Comparison of ENCODE assay signal across 10 mouse cellular contexts in the genomic region with DNA sequence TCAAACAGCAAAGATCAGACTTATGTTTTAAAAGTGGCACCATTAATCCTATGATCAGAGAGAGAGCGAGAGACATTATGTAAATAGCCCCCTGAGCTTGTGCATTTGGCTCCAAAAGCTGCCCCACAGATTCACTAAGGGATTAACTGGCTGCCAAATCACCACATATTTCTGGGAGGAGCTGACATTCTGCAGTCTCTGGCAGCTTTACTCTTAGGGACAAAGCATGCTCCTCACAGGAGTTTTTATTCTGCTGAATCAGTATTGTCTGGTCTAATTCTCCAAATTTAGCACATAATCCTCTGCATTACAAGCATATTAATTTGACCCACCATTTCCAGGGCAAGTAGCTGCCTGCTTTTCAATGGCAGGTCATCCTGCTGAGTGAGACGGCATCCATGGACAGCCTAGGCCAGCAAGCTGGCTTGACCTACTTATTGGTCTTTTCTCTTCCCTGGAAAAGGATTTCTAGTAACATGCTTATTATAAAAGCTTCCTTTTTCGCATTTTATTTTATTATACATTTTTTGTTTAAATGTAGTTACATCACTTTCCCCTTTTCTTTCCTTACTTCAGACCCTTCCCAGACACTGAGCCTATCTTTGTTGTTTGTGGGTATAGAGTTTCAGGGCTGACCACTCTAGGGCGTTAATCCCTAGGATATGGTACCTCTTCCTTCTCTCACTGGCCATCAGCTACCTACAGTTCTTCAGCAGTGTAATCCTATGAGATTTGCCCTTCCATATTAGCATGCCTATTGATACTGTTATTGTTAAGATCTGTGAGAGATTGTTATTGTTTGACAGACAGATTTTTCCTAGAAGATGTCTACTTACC.
DNase-seq lines count a peak whose midpoint lies in the region; ATAC-seq lines count a peak whose summit lies in the region.
"Had no signal": no experiment of that assay in that cellular context is flagged by ENCODE, and none has a peak within 500 bp of the region (broad histone marks: within the 10 kb centered on the region; RNA-seq: fewer than 3 reads in every experiment).

No protein-coding gene starts in this region.

- no peaks in the 10 kb centered on the region for H3K27me3 ChIP-seq in forebrain, embryonic 10.5 days (ENCODE audit: poor library complexity, severe bottlenecking)
- H3K27me3 ChIP-seq in kidney, embryonic 16.5 days (ENCODE audit: insufficient read depth, low read length) = no peaks in the 10 kb centered on the region
- H3K27me3 ChIP-seq: kidney, embryonic 15.5 days had no signal

- no peaks in the 10 kb centered on the region for H3K36me3 ChIP-seq in forebrain, embryonic 10.5 days (replicated peaks)
- no peaks in the 10 kb centered on the region for H3K36me3 ChIP-seq in kidney, embryonic 16.5 days (ENCODE audit: insufficient read depth, low read length)
- H3K36me3 ChIP-seq: kidney, embryonic 15.5 days had no signal

- no peak for ATAC-seq in kidney, embryonic 16.5 days (ENCODE audit: low FRiP score, low TSS enrichment)

- no peak overlapping the region for H3K9ac ChIP-seq in kidney, embryonic 16.5 days (replicated peaks; ENCODE audit: low read length)
- H3K9ac ChIP-seq: kidney, embryonic 15.5 days had no signal

- H3K27ac ChIP-seq in forebrain, embryonic 10.5 days = 0 out of 2 replicates have a peak overlapping the region, but pooled peaks have one; percentile 6
- no peak overlapping the region for H3K27ac ChIP-seq in kidney, embryonic 16.5 days (ENCODE audit: low read length)
- H3K27ac ChIP-seq: kidney, embryonic 15.5 days had no signal

- no peak overlapping the region for H3K4me3 ChIP-seq in forebrain, embryonic 10.5 days
- no peak overlapping the region for H3K4me3 ChIP-seq in kidney, embryonic 16.5 days (ENCODE audit: low read length)
- H3K4me3 ChIP-seq: kidney, embryonic 15.5 days had no signal

- peaks cover 22% of the 10 kb centered on the region for H3K4me1 ChIP-seq in forebrain, embryonic 10.5 days
- no peaks in the 10 kb centered on the region for H3K4me1 ChIP-seq in kidney, embryonic 16.5 days (ENCODE audit: insufficient read depth, low read length)
- H3K4me1 ChIP-seq: kidney, embryonic 15.5 days had no signal

- no peak overlapping the region for H3K4me2 ChIP-seq in kidney, embryonic 16.5 days (replicated peaks; ENCODE audit: low read depth, low read length)
- H3K4me2 ChIP-seq: kidney, embryonic 15.5 days had no signal

- peak; percentile 29 for DNase-seq in right cerebral cortex, adult 18-20 months
- DNase-seq in right cerebral cortex, postnatal 36 days (ENCODE audit: low spot score in 2 of 2) = no peak
- no peak for DNase-seq in forebrain, embryonic 10.5 days (ENCODE audit: extremely low spot score, low spot score)
- DNase-seq in layer of hippocampus, postnatal 36 days = peak; percentile 21 to 44
- no peak for DNase-seq in thymus, postnatal 0 days (ENCODE audit: low spot score)
- no peak for DNase-seq in thymus, postnatal 4 days
- DNase-seq: liver; thymus, adult 18-20 months had no signal

- WGBS in forebrain, embryonic 10.5 days = 50% methylated on average over 4 of the region's 4 CpGs
- WGBS in kidney, embryonic 16.5 days = 68% methylated on average over 4 of the region's 4 CpGs

- H3K9me3 ChIP-seq in forebrain, embryonic 10.5 days = no peaks in the 10 kb centered on the region
- no peaks in the 10 kb centered on the region for H3K9me3 ChIP-seq in kidney, embryonic 16.5 days (ENCODE audit: low read length)
- H3K9me3 ChIP-seq: kidney, embryonic 15.5 days had no signal

Comparison
In these comparisons a context has a peak if more than half of its experiments do, and no peak if none do; other contexts are left out.
1. DNase-seq: peak in right cerebral cortex, adult 18-20 months (single experiment) and layer of hippocampus, postnatal 36 days (2 of 2); none in right cerebral cortex, postnatal 36 days (0 of 2), forebrain, embryonic 10.5 days (single experiment), thymus, postnatal 0 days (single experiment) and thymus, postnatal 4 days (single experiment).